Comparison of ENCODE assay signal across 8 mouse cellular contexts in the genomic region with DNA sequence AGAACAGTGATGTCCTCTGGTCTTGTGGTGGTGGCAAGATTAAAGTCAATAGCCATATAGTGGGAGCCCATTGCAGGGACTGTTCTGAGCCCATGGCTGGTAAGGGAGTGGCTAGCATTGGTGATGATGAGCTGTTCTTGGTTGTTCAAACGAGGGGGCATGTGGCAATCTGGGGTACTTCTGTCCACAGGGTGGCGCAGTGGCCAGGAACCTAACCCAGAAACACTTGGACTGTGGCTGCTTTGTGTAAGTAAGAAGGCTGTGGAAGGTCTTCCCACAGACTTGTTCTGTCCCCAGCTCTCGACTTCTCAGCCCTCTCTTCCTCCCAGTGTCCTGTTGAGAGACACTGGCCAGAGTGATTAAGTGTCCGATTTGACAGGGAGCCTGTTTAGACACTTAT. TPM values are rescaled to one million over a fixed set of nuclear protein-coding genes. Genes with fewer than 3 reads are reported as not detected.
DNase-seq lines count a peak whose midpoint lies in the region; ATAC-seq and TF ChIP-seq lines count a peak whose summit lies in the region.

No protein-coding gene starts in this region.

- H3K79me2 ChIP-seq in C2C12 (ENCODE audit: control insufficient read depth, insufficient read depth) = no peaks in the 10 kb centered on the region

- TF ChIP-seq CTCF in C2C12 (IDR thresholded peaks at IDR 0.05; ENCODE audit: control insufficient read depth, insufficient read depth, insufficient read length) = peak; percentile 26
- TF ChIP-seq CTCF in kidney, postnatal 0 days (IDR thresholded peaks at IDR 0.05; ENCODE audit: low read depth) = peak; percentile 74

- no peak overlapping the region for H3K4me3 ChIP-seq in C2C12 (ENCODE audit: insufficient read depth, poor library complexity, severe bottlenecking)
- no peak overlapping the region for H3K4me3 ChIP-seq in kidney, postnatal 0 days (replicated peaks; ENCODE audit: low read depth, low read length)

- no peak overlapping the region for H3ac ChIP-seq in C2C12 (ENCODE audit: control insufficient read depth, insufficient read length, low read depth)

- H3K27me3 ChIP-seq in C2C12 (ENCODE audit: control insufficient read depth, insufficient read depth, insufficient read length) = peaks cover 35% of the 10 kb centered on the region
- 0 out of 2 replicates have a peak, but pooled peaks cover 5% of the 10 kb centered on the region for H3K27me3 ChIP-seq in kidney, postnatal 0 days (ENCODE audit: insufficient read depth, low read length)

- no peaks in the 10 kb centered on the region for H3K79me3 ChIP-seq in C2C12 (ENCODE audit: low read depth)

- 22% methylated on average over 4 of the region's 4 CpGs for WGBS in kidney, postnatal 0 days

- H3K9ac ChIP-seq in kidney, postnatal 0 days (ENCODE audit: low read depth, low read length) = no peak overlapping the region

- H3K9me3 ChIP-seq in kidney, postnatal 0 days (replicated peaks; ENCODE audit: low read length) = no peaks in the 10 kb centered on the region

- H3K4me1 ChIP-seq in kidney, postnatal 0 days (replicated peaks; ENCODE audit: insufficient read depth, low read length) = no peaks in the 10 kb centered on the region

- H3K4me2 ChIP-seq in kidney, postnatal 0 days (ENCODE audit: low read length) = peak overlapping the region; percentile 34

- 0 out of 2 replicates have a peak, but pooled peaks have one; percentile 15 for ATAC-seq in kidney, postnatal 0 days (replicated peaks; ENCODE audit: low FRiP score, low read depth)

- H3K27ac ChIP-seq in kidney, postnatal 0 days = no peak overlapping the region

- H3K36me3 ChIP-seq in C2C12 (ENCODE audit: control insufficient read depth, insufficient read depth) = no peaks in the 10 kb centered on the region
- no peaks in the 10 kb centered on the region for H3K36me3 ChIP-seq in kidney, postnatal 0 days (ENCODE audit: insufficient read depth, low read length)

- DNase-seq in ES-CJ7 (ENCODE audit: low read depth, low spot score) = peak; percentile 66
- peak; percentile 43 for DNase-seq in cerebellum, adult 8-10 months
- peak; percentile 48 for DNase-seq in forelimb bud, embryonic 11.5 days (ENCODE audit: low read depth, low spot score)
- peak; percentile 78 for DNase-seq in kidney, postnatal 0 days (ENCODE audit: low spot score)
- DNase-seq in lung, postnatal 14 days = peak; percentile 55
- DNase-seq in right cerebral cortex, postnatal 25 days = peak; percentile 45
- no peak for DNase-seq in ovary, adult 18-20 months (ENCODE audit: low spot score)

TF ChIP-seq in C2C12, 6 proteins besides CTCF, POLR2A, EP300 and RAD21:
- TF ChIP-seq MAX (IDR thresholded peaks at IDR 0.05) (no peak), USF1 (IDR thresholded peaks at IDR 0.05; ENCODE audit: low read depth) (no peak), FOSL1 (IDR thresholded peaks at IDR 0.05; ENCODE audit: insufficient read depth, low read length, poor library complexity, severe bottlenecking) (no peak), CEBPB (IDR thresholded peaks at IDR 0.05; ENCODE audit: low read depth) (no peak), MYOG (IDR thresholded peaks at IDR 0.05; ENCODE audit: control insufficient read depth, extremely low read depth, insufficient read length) (no peak)

RNA-seq across cellular contexts. Expression of a gene that starts 9.0 kb away (rescaled TPM):
- 0.01 TPM for polyA plus RNA-seq in C2C12 (2012; fragmentation: generic; extraction: Trizol)
- polyA plus RNA-seq in kidney, postnatal 0 days (2015; fragmentation: Nextera tagmentation; extraction: Ambion mirVana) = 1.4 and 1.6 TPM in 2 replicates

RNA-seq across cellular contexts. Expression of a gene that starts 56.6 kb away (rescaled TPM):
- 36.6 TPM for polyA plus RNA-seq in C2C12 (2012; fragmentation: generic; extraction: Trizol)
- 52.7 and 54.5 TPM in 2 replicates for polyA plus RNA-seq in kidney, postnatal 0 days (2015; fragmentation: Nextera tagmentation; extraction: Ambion mirVana)
